Mouse (Mus musculus): ENCODE results near the gene Cideb. TPM values are rescaled to one million over a fixed set of nuclear protein-coding genes. Genes with fewer than 3 reads are reported as not detected.

Gene Cideb
- polyA plus RNA-seq (2016; fragmentation: Nextera tagmentation; extraction: Ambion mirVana) = 1.0 and 1.2 TPM in 2 replicates

GRCm38 (mm10) chr14:55758363-55758784 lies at the start of gene Cideb:
Gene Cideb, minus strand, starts transcription at chr14:55758458.
- Histone ChIP-seq H3K4me1 (replicated peaks) (peaks cover 30% of the 10 kb centered on the region), H3K27me3 (replicated peaks) (peaks cover 18% of the 10 kb centered on the region), H3K36me3 (peaks cover 33% of the 10 kb centered on the region), H3K9ac (peak within 1 kb of the TSS; percentile 40; the same call in 1 of the 2 replicates), H3K4me3 (peak within 1 kb of the TSS; percentile 14), H3K9me3 (replicated peaks) (no peaks in the 10 kb centered on the region), H3K4me2 (peak within 1 kb of the TSS; percentile 54), H3K27ac (ENCODE audit: poor library complexity, severe bottlenecking) (0 out of 2 replicates have a peak within 1 kb of the TSS, but pooled peaks have one; percentile 6)
- 10% methylated on average over 8 of the region's 8 CpGs for WGBS
- ATAC-seq (ENCODE audit: insufficient number of reproducible peaks, low FRiP score) = no peak

- 67% methylated on average over 15 of the region's 15 CpGs for WGBS
- H3K27ac ChIP-seq (ENCODE audit: poor library complexity, severe bottlenecking) = peak overlapping the region; percentile 73
- ATAC-seq (ENCODE audit: insufficient number of reproducible peaks, low FRiP score) = peak; percentile 75
Observed at GRCm38 (mm10) chr14:55795380-55796163, 37.3 kb upstream of the Cideb start.

GRCm38 (mm10) chr14:55793946-55794345 lies 35.7 kb upstream of the Cideb start:
- H3K4me3 ChIP-seq = no peak overlapping the region
- peaks cover 11% of the 10 kb centered on the region for H3K27me3 ChIP-seq (replicated peaks)
- no peaks in the 10 kb centered on the region; the same call in 1 of the 2 replicates for H3K4me1 ChIP-seq (replicated peaks)
- no peak for ATAC-seq (ENCODE audit: insufficient number of reproducible peaks, low FRiP score)
- 61% methylated on average over 2 of the region's 2 CpGs for WGBS
- no peak overlapping the region for H3K27ac ChIP-seq (ENCODE audit: poor library complexity, severe bottlenecking)
- H3K9ac ChIP-seq = no peak overlapping the region
- H3K36me3 ChIP-seq = no peaks in the 10 kb centered on the region
- H3K9me3 ChIP-seq (replicated peaks) = 0 out of 2 replicates have a peak, but pooled peaks cover 2% of the 10 kb centered on the region
- H3K4me2 ChIP-seq = no peak overlapping the region

More at GRCm38 (mm10) chr14:55795380-55796163, 37.3 kb upstream of the Cideb start:
- no peak overlapping the region for H3K9ac ChIP-seq
- no peaks in the 10 kb centered on the region; the same call in 1 of the 2 replicates for H3K4me1 ChIP-seq (replicated peaks)
- 0 out of 2 replicates have a peak, but pooled peaks cover 2% of the 10 kb centered on the region for H3K9me3 ChIP-seq (replicated peaks)
- no peaks in the 10 kb centered on the region for H3K27me3 ChIP-seq (replicated peaks)
- no peak overlapping the region for H3K4me3 ChIP-seq
- H3K4me2 ChIP-seq = no peak overlapping the region
- no peaks in the 10 kb centered on the region for H3K36me3 ChIP-seq

- Histone ChIP-seq H3K36me3 (no peaks in the 10 kb centered on the region), H3K9me3 (replicated peaks) (0 out of 2 replicates have a peak, but pooled peaks cover 2% of the 10 kb centered on the region), H3K4me2 (no peak overlapping the region), H3K27me3 (replicated peaks) (peaks cover 14% of the 10 kb centered on the region), H3K4me1 (replicated peaks) (peaks cover 3% of the 10 kb centered on the region; the same call in 1 of the 2 replicates), H3K27ac (ENCODE audit: poor library complexity, severe bottlenecking) (no peak overlapping the region), H3K4me3 (no peak overlapping the region), H3K9ac (no peak overlapping the region)
- 58% methylated on average over 2 of the region's 2 CpGs for WGBS
- no peak for ATAC-seq (ENCODE audit: insufficient number of reproducible peaks, low FRiP score)
Observed at GRCm38 (mm10) chr14:55793461-55793860, 35.2 kb upstream of the Cideb start.

GRCm38 (mm10) chr14:55788256-55789050 lies 30.2 kb upstream of the Cideb start, which contains the start of gene Ripk3:
Gene Ripk3, minus strand, starts transcription at chr14:55788865.
- 2% methylated on average over 40 of the region's 40 CpGs for WGBS
- Histone ChIP-seq H3K27me3 (replicated peaks) (peaks cover 57% of the 10 kb centered on the region), H3K4me2 (peak within 1 kb of the TSS; percentile 73), H3K4me3 (peak within 1 kb of the TSS; percentile 44), H3K9me3 (replicated peaks) (no peaks in the 10 kb centered on the region), H3K27ac (ENCODE audit: poor library complexity, severe bottlenecking) (no peak within 1 kb of the TSS), H3K36me3 (no peaks in the 10 kb centered on the region), H3K4me1 (replicated peaks) (peaks cover 24% of the 10 kb centered on the region), H3K9ac (peak within 1 kb of the TSS; percentile 45)
- no peak for ATAC-seq (ENCODE audit: insufficient number of reproducible peaks, low FRiP score)

- no peaks in the 10 kb centered on the region for H3K36me3 ChIP-seq
- H3K4me3 ChIP-seq = peak overlapping the region; percentile 44
- ATAC-seq (ENCODE audit: insufficient number of reproducible peaks, low FRiP score) = no peak
- no peak overlapping the region for H3K9ac ChIP-seq
- peak overlapping the region; percentile 73 for H3K4me2 ChIP-seq
- peaks cover 26% of the 10 kb centered on the region for H3K4me1 ChIP-seq (replicated peaks)
- H3K27me3 ChIP-seq (replicated peaks) = peaks cover 58% of the 10 kb centered on the region
- H3K27ac ChIP-seq (ENCODE audit: poor library complexity, severe bottlenecking) = no peak overlapping the region
- no peaks in the 10 kb centered on the region for H3K9me3 ChIP-seq (replicated peaks)
- WGBS = 22% methylated on average over 11 of the region's 11 CpGs
Observed at GRCm38 (mm10) chr14:55787731-55788130, 29.5 kb upstream of the Cideb start.

GRCm38 (mm10) chr14:55785195-55785594 lies 26.9 kb upstream of the Cideb start:
- H3K27ac ChIP-seq (ENCODE audit: poor library complexity, severe bottlenecking) = no peak overlapping the region
- H3K4me2 ChIP-seq = 0 out of 2 replicates have a peak overlapping the region, but pooled peaks have one; percentile 68
- no peak overlapping the region for H3K9ac ChIP-seq
- no peak for ATAC-seq (ENCODE audit: insufficient number of reproducible peaks, low FRiP score)
- no peak overlapping the region for H3K4me3 ChIP-seq
- H3K27me3 ChIP-seq (replicated peaks) = peaks cover 72% of the 10 kb centered on the region
- no peaks in the 10 kb centered on the region for H3K9me3 ChIP-seq (replicated peaks)
- H3K36me3 ChIP-seq = no peaks in the 10 kb centered on the region
- WGBS = 23% methylated on average over 6 of the region's 6 CpGs
- peaks cover 39% of the 10 kb centered on the region for H3K4me1 ChIP-seq (replicated peaks)

- Histone ChIP-seq H3K4me1 (replicated peaks) (peaks cover 39% of the 10 kb centered on the region), H3K4me2 (peak within 1 kb of the TSS; percentile 68), H3K36me3 (peaks cover 6% of the 10 kb centered on the region), H3K27me3 (replicated peaks) (peaks cover 62% of the 10 kb centered on the region), H3K4me3 (peak within 1 kb of the TSS; percentile 53), H3K9me3 (replicated peaks) (no peaks in the 10 kb centered on the region), H3K9ac (peak within 1 kb of the TSS; percentile 69), H3K27ac (ENCODE audit: poor library complexity, severe bottlenecking) (peak within 1 kb of the TSS; percentile 77)
- WGBS = 1% methylated on average over 13 of the region's 13 CpGs
- peak; percentile 45 for ATAC-seq (ENCODE audit: insufficient number of reproducible peaks, low FRiP score)
Observed at GRCm38 (mm10) chr14:55783958-55784235, 25.6 kb upstream of the Cideb start, which contains the start of gene Adcy4. Gene Adcy4, minus strand, starts transcription at chr14:55784095.

- Histone ChIP-seq H3K27me3 (replicated peaks) (peaks cover 59% of the 10 kb centered on the region), H3K9ac (peak overlapping the region; percentile 69), H3K4me2 (peak overlapping the region; percentile 68), H3K36me3 (peaks cover 11% of the 10 kb centered on the region), H3K4me3 (peak overlapping the region; percentile 53), H3K4me1 (replicated peaks) (peaks cover 35% of the 10 kb centered on the region), H3K9me3 (replicated peaks) (no peaks in the 10 kb centered on the region), H3K27ac (ENCODE audit: poor library complexity, severe bottlenecking) (peak overlapping the region; percentile 77)
- ATAC-seq (ENCODE audit: insufficient number of reproducible peaks, low FRiP score) = peak; percentile 54
- WGBS = 2% methylated on average over 31 of the region's 31 CpGs
Observed at GRCm38 (mm10) chr14:55783171-55783957, 25.1 kb upstream of the Cideb start.

- Histone ChIP-seq H3K36me3 (peaks cover 11% of the 10 kb centered on the region), H3K27me3 (replicated peaks) (peaks cover 54% of the 10 kb centered on the region), H3K4me2 (peak overlapping the region; percentile 68), H3K4me1 (replicated peaks) (peaks cover 31% of the 10 kb centered on the region), H3K4me3 (peak overlapping the region; percentile 53), H3K9me3 (replicated peaks) (no peaks in the 10 kb centered on the region), H3K9ac (peak overlapping the region; percentile 54; the same call in 1 of the 2 replicates), H3K27ac (ENCODE audit: poor library complexity, severe bottlenecking) (peak overlapping the region; percentile 77)
- no peak for ATAC-seq (ENCODE audit: insufficient number of reproducible peaks, low FRiP score)
- WGBS = 43% methylated on average over 9 of the region's 9 CpGs
Observed at GRCm38 (mm10) chr14:55782361-55782960, 24.2 kb upstream of the Cideb start.
